Mouse (Mus musculus): ENCODE measurements around the gene Homez. TPM values are rescaled to one million over a fixed set of nuclear protein-coding genes. Genes with fewer than 3 reads are reported as not detected.

Homez gene
- 10 to 100 TPM; 14.3 to 15.8 TPM for polyA plus RNA-seq (2017; shearing (Covaris generic))

GRCm38 (mm10) chr14:54870861-54871260 is at the start of gene Homez:
Gene Homez (minus strand): TSS chr14:54870961.

GRCm38 (mm10) chr14:54912886-54913285 is 42.1 kb upstream of the Homez start, which contains the start of gene Slc22a17:
Gene Slc22a17 (minus strand): TSS chr14:54913132.

GRCm38 (mm10) chr14:54892200-54892599 is 21.4 kb upstream of the Homez start, which contains the start of gene Pabpn1:
Gene Pabpn1 (plus strand): TSS chr14:54892500.

GRCm38 (mm10) chr14:54883154-54884021 is 12.6 kb upstream of the Homez start, which contains the start of the genes Bcl2l2 and Gm20521:
Gene Bcl2l2 (plus strand): TSS chr14:54883377.
Gene Gm20521 (plus strand): TSS chr14:54883441.

GRCm38 (mm10) chr14:54877048-54877715 is 6.4 kb upstream of the Homez start, which contains the start of gene Ppp1r3e:
Gene Ppp1r3e (minus strand): TSS chr14:54877550.

GRCm38 (mm10) chr14:54813991-54814390 is 56.8 kb downstream of the Homez start, which contains the start of gene Rnf212b:
Gene Rnf212b (plus strand): TSS chr14:54814141.

Other genes with a start within 250 kb of the Homez start
- gene Psmb11, start 249.5 kb downstream of the Homez start, polyA plus RNA-seq (2017; shearing (Covaris generic)) = under 1 TPM in 1 of 2 experiments, not detected in 1; 0.12 TPM
- not detected for gene Gm17606, start 230.0 kb downstream of the Homez start, polyA plus RNA-seq (2017; shearing (Covaris generic))
- gene Cdh24, start 229.6 kb downstream of the Homez start, polyA plus RNA-seq (2017; shearing (Covaris generic)) = 1 to 10 TPM; 1.4 to 4.0 TPM
- 10 to 100 TPM; 78.0 to 83.7 TPM for gene 1700123O20Rik, start 184.7 kb downstream of the Homez start, polyA plus RNA-seq (2017; shearing (Covaris generic))
- 100 to 1,000 TPM in 1 of 2 experiments, 10 to 100 TPM in 1; 92.0 to 116 TPM for gene Acin1, start 184.0 kb downstream of the Homez start, polyA plus RNA-seq (2017; shearing (Covaris generic))
- gene Gm29776, start 172.1 kb downstream of the Homez start, polyA plus RNA-seq (2017; shearing (Covaris generic)) = under 1 TPM; 0.08 to 0.17 TPM
- under 1 TPM in 1 of 2 experiments, not detected in 1; 0.79 TPM for gene Cebpe, start 158.8 kb downstream of the Homez start, polyA plus RNA-seq (2017; shearing (Covaris generic))
- gene Slc7a8, start 89.0 kb downstream of the Homez start, polyA plus RNA-seq (2017; shearing (Covaris generic)) = under 1 TPM; 0.27 to 0.98 TPM
- under 1 TPM in 1 of 2 experiments, not detected in 1; 0.28 TPM for gene Rnf212b, start 56.8 kb downstream of the Homez start, polyA plus RNA-seq (2017; shearing (Covaris generic))
- 1 to 10 TPM in 1 of 2 experiments, under 1 TPM in 1; 0.54 to 1.5 TPM for gene Ppp1r3e, start 6.6 kb upstream of the Homez start, polyA plus RNA-seq (2017; shearing (Covaris generic))
- under 1 TPM; 0.20 to 0.21 TPM for gene Bcl2l2, start 12.4 kb upstream of the Homez start, polyA plus RNA-seq (2017; shearing (Covaris generic))
- gene Gm20521, start 12.5 kb upstream of the Homez start, polyA plus RNA-seq (2017; shearing (Covaris generic)) = under 1 TPM in 1 of 2 experiments, not detected in 1; 0.30 TPM
- gene Pabpn1, start 21.5 kb upstream of the Homez start, polyA plus RNA-seq (2017; shearing (Covaris generic)) = 100 to 1,000 TPM; 180 to 240 TPM
- 1 to 10 TPM; 3.1 to 7.2 TPM for gene Slc22a17, start 42.2 kb upstream of the Homez start, polyA plus RNA-seq (2017; shearing (Covaris generic))
- gene Efs, start 55.2 kb upstream of the Homez start, polyA plus RNA-seq (2017; shearing (Covaris generic)) = not detected
- gene Il25, start 61.7 kb upstream of the Homez start, polyA plus RNA-seq (2017; shearing (Covaris generic)) = not detected
- under 1 TPM in 1 of 2 experiments, not detected in 1; 0.43 TPM for gene Cmtm5, start 65.3 kb upstream of the Homez start, polyA plus RNA-seq (2017; shearing (Covaris generic))
- under 1 TPM in 1 of 2 experiments, not detected in 1; 0.05 TPM for gene Myh6, start 96.0 kb upstream of the Homez start, polyA plus RNA-seq (2017; shearing (Covaris generic))
- gene Gm17428, start 106.0 kb upstream of the Homez start, polyA plus RNA-seq (2017; shearing (Covaris generic)) = not detected
- gene Myh7, start 123.7 kb upstream of the Homez start, polyA plus RNA-seq (2017; shearing (Covaris generic)) = under 1 TPM in 1 of 2 experiments, not detected in 1; 0.11 TPM
- 100 to 1,000 TPM; 108 to 134 TPM for gene Ngdn, start 144.5 kb upstream of the Homez start, polyA plus RNA-seq (2017; shearing (Covaris generic))
- 1 to 10 TPM; 4.6 to 6.7 TPM for gene Zfhx2, start 221.4 kb upstream of the Homez start, polyA plus RNA-seq (2017; shearing (Covaris generic))
- gene Thtpa, start 223.8 kb upstream of the Homez start, polyA plus RNA-seq (2017; shearing (Covaris generic)) = 10 to 100 TPM in 1 of 2 experiments, 1 to 10 TPM in 1; 7.3 to 14.3 TPM
- gene Ap1g2, start 235.6 kb upstream of the Homez start, polyA plus RNA-seq (2017; shearing (Covaris generic)) = 100 to 1,000 TPM; 102 to 150 TPM
- gene Jph4, start 246.0 kb upstream of the Homez start, polyA plus RNA-seq (2017; shearing (Covaris generic)) = under 1 TPM in 1 of 2 experiments, not detected in 1; 0.32 TPM